Comparison of ENCODE assay signal across 8 mouse cellular contexts in genomic region chr9:80332153-80332552, GRCm38 (mm10).
DNase-seq lines count a peak whose midpoint lies in the region; ATAC-seq and TF ChIP-seq lines count a peak whose summit lies in the region.

No protein-coding gene starts in this region.

- peak; percentile 70 for TF ChIP-seq CTCF in kidney, postnatal 0 days (IDR thresholded peaks at IDR 0.05; ENCODE audit: low read depth)
- peak; percentile 18; the same call in 1 of the 2 replicates for TF ChIP-seq CTCF in liver, adult 2 months (IDR thresholded peaks at IDR 0.05; ENCODE audit: low read depth, low read length)

- H3K27ac ChIP-seq in heart, embryonic 14.5 days (replicated peaks in 1 of 2; ENCODE audit: control insufficient read depth in 1 of 2, insufficient read depth in 1 of 2, low read depth in 2 of 2, low read length in 2 of 2): no peak overlapping the region
- no peak overlapping the region for H3K27ac ChIP-seq in kidney, postnatal 0 days
- H3K27ac ChIP-seq in liver, adult 2 months (replicated peaks; ENCODE audit: insufficient read depth, low read depth, low read length): no peak overlapping the region
- no peak overlapping the region for H3K27ac ChIP-seq in neural tube, embryonic 11.5 days (ENCODE audit: low read depth, low read length)

- no peaks in the 10 kb centered on the region for H3K9me3 ChIP-seq in heart, embryonic 14.5 days (ENCODE audit: control insufficient read depth, low read length)
- no peaks in the 10 kb centered on the region for H3K9me3 ChIP-seq in kidney, postnatal 0 days (replicated peaks; ENCODE audit: low read length)
- no peaks in the 10 kb centered on the region for H3K9me3 ChIP-seq in neural tube, embryonic 11.5 days (ENCODE audit: control insufficient read depth, low read length)

- no peaks in the 10 kb centered on the region for H3K79me2 ChIP-seq in liver, adult 2 months (ENCODE audit: control insufficient read depth, insufficient read depth, low read length)

- H3K36me3 ChIP-seq in heart, embryonic 14.5 days (ENCODE audit: control insufficient read depth, insufficient read depth, low read length): no peaks in the 10 kb centered on the region
- no peaks in the 10 kb centered on the region for H3K36me3 ChIP-seq in kidney, postnatal 0 days (ENCODE audit: insufficient read depth, low read length)
- no peaks in the 10 kb centered on the region for H3K36me3 ChIP-seq in liver, adult 2 months (ENCODE audit: control insufficient read depth, insufficient read depth, low read length)
- H3K36me3 ChIP-seq in neural tube, embryonic 11.5 days (ENCODE audit: control insufficient read depth, insufficient read depth, low read length): no peaks in the 10 kb centered on the region

- H3K4me1 ChIP-seq in heart, embryonic 14.5 days (ENCODE audit: control insufficient read depth in 2 of 2, insufficient read depth in 2 of 2, low read length in 2 of 2): peaks cover 5% of the 10 kb centered on the region in 2 experiments
- H3K4me1 ChIP-seq in kidney, postnatal 0 days (replicated peaks; ENCODE audit: insufficient read depth, low read length): no peaks in the 10 kb centered on the region
- no peaks in the 10 kb centered on the region; the same call in 1 of the 2 replicates for H3K4me1 ChIP-seq in liver, adult 2 months (ENCODE audit: control insufficient read depth, insufficient read depth, low read length)
- peaks cover 2% of the 10 kb centered on the region; the same call in 1 of the 2 replicates for H3K4me1 ChIP-seq in neural tube, embryonic 11.5 days (ENCODE audit: control insufficient read depth, insufficient read depth, low read length)

- peak overlapping the region; percentile 61 for H3K9ac ChIP-seq in heart, embryonic 14.5 days (ENCODE audit: low read length)
- H3K9ac ChIP-seq in kidney, postnatal 0 days (ENCODE audit: low read depth, low read length): no peak overlapping the region
- no peak overlapping the region for H3K9ac ChIP-seq in liver, adult 2 months (ENCODE audit: low read depth, low read length)
- no peak overlapping the region for H3K9ac ChIP-seq in neural tube, embryonic 11.5 days (ENCODE audit: low read length)

- H3K27me3 ChIP-seq in heart, embryonic 14.5 days (ENCODE audit: control insufficient read depth, insufficient read depth, low read length): no peaks in the 10 kb centered on the region
- no peaks in the 10 kb centered on the region for H3K27me3 ChIP-seq in kidney, postnatal 0 days (ENCODE audit: insufficient read depth, low read length)
- no peaks in the 10 kb centered on the region for H3K27me3 ChIP-seq in liver, adult 2 months (ENCODE audit: control insufficient read depth, insufficient read depth, low read length)
- no peaks in the 10 kb centered on the region for H3K27me3 ChIP-seq in neural tube, embryonic 11.5 days (ENCODE audit: control insufficient read depth, insufficient read depth, low read length)

- no peak for ATAC-seq in heart, embryonic 14.5 days (ENCODE audit: insufficient number of reproducible peaks, insufficient read depth, low FRiP score, low read depth)
- peak; percentile 71; the same call in 1 of the 2 replicates for ATAC-seq in kidney, postnatal 0 days (replicated peaks; ENCODE audit: low FRiP score, low read depth)
- ATAC-seq in neural tube, embryonic 11.5 days (ENCODE audit: insufficient read depth, low FRiP score, low TSS enrichment): peak; percentile 80

- peak overlapping the region; percentile 75 for H3K4me2 ChIP-seq in heart, embryonic 14.5 days (ENCODE audit: low read length)
- H3K4me2 ChIP-seq in kidney, postnatal 0 days (ENCODE audit: low read length): peak overlapping the region; percentile 51
- H3K4me2 ChIP-seq in neural tube, embryonic 11.5 days (ENCODE audit: low read depth): peak overlapping the region; percentile 29

- peak overlapping the region; percentile 36 to 49 for H3K4me3 ChIP-seq in heart, embryonic 14.5 days (ENCODE audit: control insufficient read depth in 1 of 2, insufficient read depth in 1 of 2, low read depth in 1 of 2, low read length in 2 of 2)
- H3K4me3 ChIP-seq in kidney, postnatal 0 days (replicated peaks; ENCODE audit: low read depth, low read length): 0 out of 2 replicates have a peak overlapping the region, but pooled peaks have one; percentile 16
- no peak overlapping the region; the same call in 1 of the 2 replicates for H3K4me3 ChIP-seq in liver, adult 2 months (ENCODE audit: insufficient read depth, low read depth, low read length)
- no peak overlapping the region for H3K4me3 ChIP-seq in neural tube, embryonic 11.5 days (ENCODE audit: low read depth, low read length)

- 19% methylated on average over 14 of the region's 14 CpGs for WGBS in heart, embryonic 14.5 days
- 21% methylated on average over 14 of the region's 14 CpGs for WGBS in kidney, postnatal 0 days
- 24% methylated on average over 14 of the region's 14 CpGs for WGBS in liver, adult 2 months
- 24% methylated on average over 14 of the region's 14 CpGs for WGBS in neural tube, embryonic 11.5 days

- no peak for TF ChIP-seq POLR2A in liver, adult 2 months (IDR thresholded peaks at IDR 0.05; ENCODE audit: extremely low read depth, insufficient read depth, low read length)

- peak; percentile 77 for DNase-seq in 416B (ENCODE audit: low read depth)
- DNase-seq in Muller cell, postnatal 12 days (ENCODE audit: inconsistent ontology term): peak; percentile 55
- peak; percentile 65 for DNase-seq in embryo, embryonic 11.5 days (ENCODE audit: low read depth, low spot score)
- peak; percentile 85 for DNase-seq in kidney, postnatal 0 days (ENCODE audit: low spot score)
- peak; percentile 14 for DNase-seq in liver, adult 2 months (ENCODE audit: extremely low read depth, low read depth, low spot score)
- peak; percentile 69 for DNase-seq in neural tube, embryonic 11.5 days (ENCODE audit: low spot score)
- DNase-seq in urinary bladder, postnatal 36 days (ENCODE audit: low spot score in 2 of 2): peak; percentile 3 to 5

Comparison
In these comparisons a context has a peak if more than half of its experiments do, and no peak if none do; other contexts are left out.
1. DNase-seq: peak in every context shown above with its lines; median percentile 85 in kidney, postnatal 0 days; 77 in 416B; 69 in neural tube, embryonic 11.5 days; 65 in embryo, embryonic 11.5 days; 55 in Muller cell, postnatal 12 days; 14 in liver, adult 2 months; 4 in urinary bladder, postnatal 36 days.
2. H3K4me3 ChIP-seq: peak in heart, embryonic 14.5 days (2 of 2) and kidney, postnatal 0 days (single experiment); none in liver, adult 2 months (single experiment) and neural tube, embryonic 11.5 days (single experiment).
3. Peak in every context shown above with its lines, with median percentiles within 50 percentile points of each other: H3K4me2 ChIP-seq.